Comparison of ENCODE assay signal across 18 mouse cellular contexts in genomic region chr7:145298666-145299490, GRCm38 (mm10). TPM values are rescaled to one million over a fixed set of nuclear protein-coding genes. Genes with fewer than 3 reads are reported as not detected.
DNase-seq lines count a peak whose midpoint lies in the region; ATAC-seq and TF ChIP-seq lines count a peak whose summit lies in the region.
"Had no signal": no experiment of that assay in that cellular context is flagged by ENCODE, and none has a peak within 500 bp of the region (broad histone marks: within the 10 kb centered on the region; RNA-seq: fewer than 3 reads in every experiment).

No protein-coding gene starts in this region.

- ATAC-seq in intestine, postnatal 0 days = no peak
- ATAC-seq: midbrain, embryonic 13.5 days had no signal

- H3K4me2 ChIP-seq in intestine, postnatal 0 days (replicated peaks; ENCODE audit: low read depth) = no peak overlapping the region
- H3K4me2 ChIP-seq: limb, embryonic 15.5 days; midbrain, embryonic 13.5 days had no signal

- H3K4me3 ChIP-seq in layer of hippocampus, adult 2 months = no peak overlapping the region
- H3K4me3 ChIP-seq in cerebellum, adult 2 months (replicated peaks; ENCODE audit: insufficient read depth, low read depth, low read length) = no peak overlapping the region
- no peak overlapping the region for H3K4me3 ChIP-seq in intestine, postnatal 0 days (ENCODE audit: low read depth, low read length)
- H3K4me3 ChIP-seq: limb, embryonic 15.5 days; midbrain, embryonic 13.5 days had no signal

- 19% methylated on average over 3 of the region's 3 CpGs for WGBS in cerebellum, adult 2 months
- 57% methylated on average over 3 of the region's 3 CpGs for WGBS in intestine, postnatal 0 days

- DNase-seq in embryo, embryonic 9.5 days (ENCODE audit: extremely low spot score) = peak; percentile 17
- DNase-seq in embryo, embryonic 10 days (ENCODE audit: low spot score) = no peak
- DNase-seq in layer of hippocampus, adult 2 months (ENCODE audit: low spot score in 2 of 2) = no peak
- DNase-seq in layer of hippocampus, adult 9-10 months (ENCODE audit: low spot score) = no peak
- DNase-seq in cerebellum, adult 2 months = peak; percentile 66 to 73
- no peak for DNase-seq in layer of hippocampus, postnatal 25 days (ENCODE audit: extremely low spot score in 1 of 2, low spot score in 1 of 2)
- DNase-seq in retina, embryonic 14.5 days (ENCODE audit: low spot score) = no peak
- DNase-seq: right cerebral cortex, postnatal 4 days had no signal

- H3K9me3 ChIP-seq in intestine, postnatal 0 days (ENCODE audit: control insufficient read depth) = no peaks in the 10 kb centered on the region
- H3K9me3 ChIP-seq: limb, embryonic 15.5 days; midbrain, embryonic 13.5 days had no signal

- no peak for TF ChIP-seq POLR2A in cerebellum, adult 2 months (IDR thresholded peaks at IDR 0.05; ENCODE audit: borderline replicate concordance, insufficient read depth, low read length)

- H3K4me1 ChIP-seq in cerebellum, adult 2 months (ENCODE audit: control insufficient read depth, insufficient read depth, low read length) = peaks cover 21% of the 10 kb centered on the region
- 0 out of 2 replicates have a peak, but pooled peaks cover 5% of the 10 kb centered on the region for H3K4me1 ChIP-seq in intestine, postnatal 0 days (replicated peaks; ENCODE audit: control insufficient read depth, insufficient read depth, low read length)

- no peak overlapping the region for H3K9ac ChIP-seq in intestine, postnatal 0 days (ENCODE audit: low read depth, low read length)
- H3K9ac ChIP-seq: limb, embryonic 15.5 days; midbrain, embryonic 13.5 days had no signal

- peak; percentile 40 for TF ChIP-seq CTCF in layer of hippocampus, adult 2 months (conservative IDR thresholded peaks at IDR 0.05)
- peak; percentile 44; the same call in 1 of the 2 replicates for TF ChIP-seq CTCF in cerebellum, adult 2 months (IDR thresholded peaks at IDR 0.05; ENCODE audit: borderline replicate concordance, insufficient read depth, low read depth, low read length)
- TF ChIP-seq CTCF in intestine, postnatal 0 days (IDR thresholded peaks at IDR 0.05; ENCODE audit: low read depth) = peak; percentile 36

- no peak overlapping the region; the same call in 1 of the 2 replicates for H3K27ac ChIP-seq in layer of hippocampus, adult 2 months
- H3K27ac ChIP-seq in cerebellum, adult 2 months (ENCODE audit: insufficient read depth, low read length) = peak overlapping the region; percentile 92
- no peak overlapping the region for H3K27ac ChIP-seq in intestine, postnatal 0 days (ENCODE audit: low read depth, low read length)
- H3K27ac ChIP-seq: midbrain, embryonic 13.5 days had no signal

- no peaks in the 10 kb centered on the region for H3K27me3 ChIP-seq in cerebellum, adult 2 months (ENCODE audit: control insufficient read depth, insufficient read depth, low read length)
- H3K27me3 ChIP-seq in intestine, postnatal 0 days (replicated peaks; ENCODE audit: control insufficient read depth, insufficient read depth, low read length) = no peaks in the 10 kb centered on the region
- H3K27me3 ChIP-seq: limb, embryonic 15.5 days had no signal

- H3K36me3 ChIP-seq in intestine, postnatal 0 days (ENCODE audit: control insufficient read depth, insufficient read depth) = no peaks in the 10 kb centered on the region
- H3K36me3 ChIP-seq: limb, embryonic 15.5 days; midbrain, embryonic 13.5 days had no signal

RNA-seq across cellular contexts. Expression of gene Mrgprf, which starts 1.8 kb away (rescaled TPM):
- 1 to 10 TPM in 1 of 2 experiments, under 1 TPM in 1; 0.42 to 1.4 TPM for total RNA-seq in layer of hippocampus, adult 2 months (2021)
- polyA plus RNA-seq in cerebellum, adult 2 months (2012; rRNA removed) = 24.0 and 30.8 TPM in 2 replicates
- 3.5 and 4.3 TPM in 2 replicates for polyA plus RNA-seq in intestine, postnatal 0 days (2015; fragmentation: Nextera tagmentation; extraction: Ambion mirVana)
- total RNA-seq in layer of hippocampus, postnatal 25 days (2021) = 1 to 10 TPM in 1 of 2 experiments, under 1 TPM in 1; 0.87 to 1.1 TPM

RNA-seq across cellular contexts. Expression of gene Tpcn2, which starts 15.1 kb away (rescaled TPM):
- total RNA-seq in layer of hippocampus, adult 2 months (2021) = 1 to 10 TPM; 5.8 to 8.3 TPM
- polyA plus RNA-seq in cerebellum, adult 2 months (2012; rRNA removed) = 24.4 and 29.0 TPM in 2 replicates
- 7.6 and 8.0 TPM in 2 replicates for polyA plus RNA-seq in intestine, postnatal 0 days (2015; fragmentation: Nextera tagmentation; extraction: Ambion mirVana)
- 1 to 10 TPM; 4.0 to 5.8 TPM for total RNA-seq in layer of hippocampus, postnatal 25 days (2021)

RNA-seq across cellular contexts. Expression of gene Mrgprd, which starts 15.8 kb away (rescaled TPM):
- not detected for total RNA-seq in layer of hippocampus, adult 2 months (2021)
- polyA plus RNA-seq in cerebellum, adult 2 months (2012; rRNA removed) = not detected in 2 replicates
- not detected in 2 replicates for polyA plus RNA-seq in intestine, postnatal 0 days (2015; fragmentation: Nextera tagmentation; extraction: Ambion mirVana)
- total RNA-seq in layer of hippocampus, postnatal 25 days (2021) = not detected
- total RNA-seq: adrenal gland, adult 18-20 months; heart, postnatal 10 days had no signal
- polyA plus RNA-seq: brain, embryonic 14.5 days; frontal cortex, adult 2 months; gonadal fat pad, adult 2 months; limb, embryonic 15.5 days; midbrain, embryonic 13.5 days; stomach, embryonic 14.5 days; urinary bladder, adult 2 months had no signal

Comparison
In these comparisons a context has a peak if more than half of its experiments do, and no peak if none do; other contexts are left out.
1. DNase-seq: peak in embryo, embryonic 9.5 days (single experiment) and cerebellum, adult 2 months (2 of 2); none in embryo, embryonic 10 days (single experiment), layer of hippocampus, adult 2 months (0 of 2), layer of hippocampus, adult 9-10 months (single experiment), layer of hippocampus, postnatal 25 days (0 of 2) and retina, embryonic 14.5 days (single experiment).
2. Peak in every context shown above with its lines, with median percentiles within 50 percentile points of each other: CTCF ChIP-seq.